ENCODE assay signal across 20 mouse cellular contexts in genomic region chr14:107656595-107656994, GRCm38 (mm10).
DNase-seq lines count a peak whose midpoint lies in the region; ATAC-seq and TF ChIP-seq lines count a peak whose summit lies in the region.
"Had no signal": no experiment of that assay in that cellular context is flagged by ENCODE, and none has a peak within 500 bp of the region (broad histone marks: within the 10 kb centered on the region; RNA-seq: fewer than 3 reads in every experiment).

No protein-coding gene starts in this region.

- no peak overlapping the region for H3K4me3 ChIP-seq in forebrain, embryonic 12.5 days (replicated peaks)
- no peak overlapping the region for H3K4me3 ChIP-seq in forebrain, embryonic 10.5 days
- no peak overlapping the region for H3K4me3 ChIP-seq in midbrain, postnatal 0 days (ENCODE audit: low read depth, low read length)
- no peak overlapping the region for H3K4me3 ChIP-seq in midbrain, embryonic 14.5 days (replicated peaks; ENCODE audit: low read depth, low read length)
- H3K4me3 ChIP-seq: embryonic facial prominence, embryonic 13.5 days; heart, embryonic 10.5 days; hindbrain, embryonic 15.5 days had no signal

- no peak overlapping the region for H3K27ac ChIP-seq in forebrain, embryonic 12.5 days
- no peak overlapping the region for H3K27ac ChIP-seq in forebrain, embryonic 10.5 days
- no peak overlapping the region for H3K27ac ChIP-seq in midbrain, postnatal 0 days (ENCODE audit: low read depth, low read length)
- no peak overlapping the region for H3K27ac ChIP-seq in midbrain, embryonic 14.5 days (replicated peaks; ENCODE audit: low read depth, low read length)
- H3K27ac ChIP-seq: embryonic facial prominence, embryonic 13.5 days; heart, embryonic 10.5 days; hindbrain, embryonic 15.5 days had no signal

- H3K4me2 ChIP-seq in forebrain, embryonic 12.5 days, result no peak overlapping the region
- H3K4me2 ChIP-seq in midbrain, postnatal 0 days (ENCODE audit: low read depth, low read length, poor library complexity, severe bottlenecking), result no peak overlapping the region
- H3K4me2 ChIP-seq in midbrain, embryonic 14.5 days (ENCODE audit: low read length), result no peak overlapping the region
- H3K4me2 ChIP-seq: embryonic facial prominence, embryonic 13.5 days; hindbrain, embryonic 15.5 days had no signal

- no peaks in the 10 kb centered on the region for H3K36me3 ChIP-seq in forebrain, embryonic 12.5 days (replicated peaks)
- H3K36me3 ChIP-seq in forebrain, embryonic 10.5 days (replicated peaks), result no peaks in the 10 kb centered on the region
- no peaks in the 10 kb centered on the region for H3K36me3 ChIP-seq in midbrain, postnatal 0 days (ENCODE audit: insufficient read depth, low read length)
- no peaks in the 10 kb centered on the region for H3K36me3 ChIP-seq in midbrain, embryonic 14.5 days (ENCODE audit: control insufficient read depth, insufficient read depth, low read length)
- H3K36me3 ChIP-seq: embryonic facial prominence, embryonic 13.5 days; heart, embryonic 10.5 days; hindbrain, embryonic 15.5 days had no signal

- H3K4me1 ChIP-seq in forebrain, embryonic 12.5 days, result no peaks in the 10 kb centered on the region
- H3K4me1 ChIP-seq in forebrain, embryonic 10.5 days, result no peaks in the 10 kb centered on the region
- no peaks in the 10 kb centered on the region for H3K4me1 ChIP-seq in midbrain, postnatal 0 days (ENCODE audit: insufficient read depth, low read length)
- H3K4me1 ChIP-seq in midbrain, embryonic 14.5 days (ENCODE audit: control insufficient read depth, insufficient read depth, low read length), result no peaks in the 10 kb centered on the region
- H3K4me1 ChIP-seq: embryonic facial prominence, embryonic 13.5 days; heart, embryonic 10.5 days; hindbrain, embryonic 15.5 days had no signal

- no peaks in the 10 kb centered on the region for H3K27me3 ChIP-seq in forebrain, embryonic 12.5 days
- H3K27me3 ChIP-seq in forebrain, embryonic 10.5 days (ENCODE audit: poor library complexity, severe bottlenecking), result no peaks in the 10 kb centered on the region
- H3K27me3 ChIP-seq in midbrain, postnatal 0 days (ENCODE audit: insufficient read depth, low read length), result no peaks in the 10 kb centered on the region
- H3K27me3 ChIP-seq in midbrain, embryonic 14.5 days (ENCODE audit: control insufficient read depth, insufficient read depth, low read length), result no peaks in the 10 kb centered on the region
- H3K27me3 ChIP-seq: CH12.LX; embryonic facial prominence, embryonic 13.5 days; hindbrain, embryonic 15.5 days; Patski had no signal

- 68% methylated on average over 3 of the region's 3 CpGs for WGBS in forebrain, embryonic 12.5 days
- 90% methylated on average over 3 of the region's 3 CpGs for WGBS in forebrain, embryonic 10.5 days
- WGBS in midbrain, postnatal 0 days, result 54% methylated on average over 3 of the region's 3 CpGs
- 53% methylated on average over 3 of the region's 3 CpGs for WGBS in midbrain, embryonic 14.5 days

- H3K9ac ChIP-seq in forebrain, embryonic 12.5 days, result no peak overlapping the region
- no peak overlapping the region for H3K9ac ChIP-seq in midbrain, postnatal 0 days (replicated peaks; ENCODE audit: low read length, poor library complexity, severe bottlenecking)
- H3K9ac ChIP-seq in midbrain, embryonic 14.5 days (replicated peaks; ENCODE audit: low read length), result no peak overlapping the region
- H3K9ac ChIP-seq: embryonic facial prominence, embryonic 13.5 days; hindbrain, embryonic 15.5 days had no signal

- DNase-seq in forebrain, embryonic 10.5 days (ENCODE audit: extremely low spot score, low spot score), result no peak
- DNase-seq in midbrain, postnatal 0 days (ENCODE audit: low spot score), result peak; percentile 5
- DNase-seq in midbrain, embryonic 14.5 days, result no peak
- peak; percentile 20 for DNase-seq in embryo, embryonic 10.5 days (ENCODE audit: low spot score)
- no peak for DNase-seq in thymus, postnatal 25 days
- DNase-seq: adrenal gland, postnatal 14 days; cerebellum, adult 18-20 months; cerebellum, adult 9-11 months; cerebellum, postnatal 36 days; gastrocnemius, postnatal 10 days; heart, adult 18-20 months; heart, postnatal 10 days had no signal

- ATAC-seq in forebrain, embryonic 12.5 days (ENCODE audit: low FRiP score), result 0 out of 2 replicates have a peak, but pooled peaks have one; percentile 52
- no peak for ATAC-seq in midbrain, postnatal 0 days (ENCODE audit: low FRiP score)
- no peak for ATAC-seq in midbrain, embryonic 14.5 days (ENCODE audit: low FRiP score, low TSS enrichment)
- ATAC-seq: activated CD4-positive, CD25-positive, alpha-beta regulatory T cell, adult 4 months; intestine, embryonic 16.5 days; Patski had no signal

- no peaks in the 10 kb centered on the region for H3K9me3 ChIP-seq in forebrain, embryonic 12.5 days
- no peaks in the 10 kb centered on the region for H3K9me3 ChIP-seq in forebrain, embryonic 10.5 days
- H3K9me3 ChIP-seq in midbrain, postnatal 0 days (ENCODE audit: low read length), result no peaks in the 10 kb centered on the region
- no peaks in the 10 kb centered on the region for H3K9me3 ChIP-seq in midbrain, embryonic 14.5 days (ENCODE audit: control insufficient read depth, low read length)
- H3K9me3 ChIP-seq: embryonic facial prominence, embryonic 13.5 days; heart, embryonic 10.5 days; hindbrain, embryonic 15.5 days had no signal

- no peak for TF ChIP-seq CTCF in midbrain, postnatal 0 days (IDR thresholded peaks at IDR 0.05)

Comparison
In these comparisons a context has a peak if more than half of its experiments do, and no peak if none do; other contexts are left out.
1. DNase-seq: peak in midbrain, postnatal 0 days (single experiment) and embryo, embryonic 10.5 days (single experiment); none in forebrain, embryonic 10.5 days (single experiment), midbrain, embryonic 14.5 days (single experiment) and thymus, postnatal 25 days (single experiment).